Mouse (Mus musculus) limb, embryonic 14.5 days (tissue): ENCODE data around the gene Ifnb1. TPM values are rescaled to one million over a fixed set of nuclear protein-coding genes. Genes with fewer than 3 reads are reported as not detected.

ENCODE experiments used
- ATAC-seq: fragments of 200-750 bp; cut with Nextera tagmentation; 2 replicates; pipeline ENCODE4 v1.8.0; 2017; ENCODE audit warnings: low read depth, moderate number of reproducible peaks, moderate TSS enrichment; ENCODE audit not compliant: low FRiP score
- DNase-seq: peaks from one replicate; pipeline ENCODE4 v3.0.0-alpha.2; 2015; ENCODE audit warnings: low spot score
- H3K27ac ChIP-seq: fragments of 300-500 bp; sonication (generic); replicated peaks from 2 replicates; pipeline ENCODE4 v1.5.1; 2014; ENCODE audit warnings: low read depth, mild to moderate bottlenecking, low read length, moderate library complexity, mixed read lengths
- H3K27me3 ChIP-seq: fragments of 300-500 bp; sonication (generic); 2 replicates; pipeline ENCODE4 v1.6.1; 2014; ENCODE audit warnings: low read length, mixed read lengths; ENCODE audit not compliant: control insufficient read depth, insufficient read depth
- H3K36me3 ChIP-seq: fragments of 300-500 bp; sonication (generic); 2 replicates; pipeline ENCODE4 v1.6.1; 2014; ENCODE audit warnings: mild to moderate bottlenecking, low read length, moderate library complexity, mixed read lengths; ENCODE audit not compliant: control insufficient read depth, insufficient read depth
- H3K4me1 ChIP-seq: fragments of 300-500 bp; sonication (generic); 2 replicates; pipeline ENCODE4 v1.6.1; 2014; ENCODE audit warnings: antibody characterized with exemption, low read length, mixed read lengths; ENCODE audit not compliant: control insufficient read depth, insufficient read depth
- H3K4me2 ChIP-seq: fragments of 300-500 bp; sonication (generic); replicated peaks from 2 replicates; pipeline ENCODE4 v1.6.1; 2014; ENCODE audit warnings: low read depth, mild to moderate bottlenecking, low read length, moderate library complexity; ENCODE audit not compliant: severe bottlenecking
- H3K4me3 ChIP-seq: fragments of 300-500 bp; sonication (generic); replicated peaks from 2 replicates; pipeline ENCODE4 v1.5.1; 2014; ENCODE audit warnings: low read length
- H3K9ac ChIP-seq: fragments of 300-500 bp; sonication (generic); 2 replicates; pipeline ENCODE4 v1.6.1; 2014; ENCODE audit warnings: mild to moderate bottlenecking, low read depth, low read length, moderate library complexity; ENCODE audit not compliant: severe bottlenecking
- H3K9me3 ChIP-seq: fragments of 300-500 bp; sonication (generic); 2 replicates; pipeline ENCODE4 v1.6.1; 2016; ENCODE audit warnings: low read length; ENCODE audit not compliant: control insufficient read depth
- POLR2A ChIP-seq: fragments of 200-500 bp; IDR thresholded peaks from 2 replicates; pipeline ENCODE4 v1.8.0; 2012; ENCODE audit warnings: inconsistent platforms, mild to moderate bottlenecking, moderate library complexity, borderline replicate concordance; ENCODE audit not compliant: insufficient read depth, insufficient read length; ENCODE audit errors: extremely low read depth
- WGBS: fragments of 180-500 bp; shearing (Covaris S2); extraction: QIAGEN DNeasy Blood & Tissue Kit; methylation state at CpG from one replicate; pipeline ENCODE4 v1.1.7; 2014; 5-methylcytosine and 5-hydroxymethylcytosine counted together
- polyA plus RNA-seq, 2 experiments: library from polyadenylated mRNA; depleted of rRNA in 1 of 2; stranded (reverse) in 1 of 2; unstranded in 1 of 2; fragments of >200 nt; fragmentation: Nextera tagmentation in 1 of 2; extraction: Ambion mirVana in 1 of 2; gene quantifications; 2 replicates each; pipeline versions ENCODE4 v1.2.1 to v1.2.3; 2012 to 2014

The Ifnb1 gene
- polyA plus RNA-seq, 2 experiments = not detected

GRCm38 (mm10) chr4:88523241-88523640, 667 bp upstream of the Ifnb1 start:
- no peak for ATAC-seq
- no peak for DNase-seq
- no peak for TF ChIP-seq POLR2A
- Histone ChIP-seq H3K9ac (no peak overlapping the region), H3K27ac (no peak overlapping the region), H3K4me3 (no peak overlapping the region), H3K27me3 (no peaks in the 10 kb centered on the region), H3K4me2 (no peak overlapping the region), H3K36me3 (no peaks in the 10 kb centered on the region), H3K4me1 (no peaks in the 10 kb centered on the region), H3K9me3 (no peaks in the 10 kb centered on the region)

DNA sequence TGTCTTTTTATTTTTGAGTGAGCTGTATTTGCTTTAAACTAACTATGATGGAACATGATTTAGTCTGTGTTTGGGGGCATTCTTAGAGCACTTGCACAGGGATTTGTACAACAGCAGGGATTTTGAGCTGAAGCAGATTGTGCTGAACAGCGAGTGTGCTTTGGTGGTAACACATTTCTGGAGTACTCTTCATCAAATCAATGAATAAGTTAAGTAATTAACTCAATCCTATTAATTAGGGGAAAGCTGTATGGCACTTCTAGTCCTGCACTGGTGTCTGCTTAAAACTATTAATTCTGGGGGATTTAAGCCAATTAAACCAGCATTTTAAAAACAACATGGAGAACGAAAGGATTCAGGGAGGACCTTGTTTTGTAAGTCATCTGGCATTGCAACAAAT, 4.6 kb downstream of the Ifnb1 start:
- ATAC-seq = no peak
- no peak for TF ChIP-seq POLR2A
- H3K36me3 ChIP-seq = no peaks in the 10 kb centered on the region
- DNase-seq = no peak
- 76% methylated on average over 2 of the region's 2 CpGs for WGBS
- H3K4me1 ChIP-seq = no peaks in the 10 kb centered on the region
- H3K9me3 ChIP-seq = no peaks in the 10 kb centered on the region
- no peaks in the 10 kb centered on the region for H3K27me3 ChIP-seq
- H3K4me2 ChIP-seq = no peak overlapping the region
- H3K9ac ChIP-seq = no peak overlapping the region
- no peak overlapping the region for H3K27ac ChIP-seq
- H3K4me3 ChIP-seq = no peak overlapping the region

- Histone ChIP-seq H3K27ac (no peak overlapping the region), H3K27me3 (no peaks in the 10 kb centered on the region), H3K9me3 (no peaks in the 10 kb centered on the region), H3K4me2 (no peak overlapping the region), H3K4me3 (no peak overlapping the region), H3K9ac (no peak overlapping the region), H3K4me1 (no peaks in the 10 kb centered on the region), H3K36me3 (no peaks in the 10 kb centered on the region)
- no peak for TF ChIP-seq POLR2A
- WGBS = 28% methylated on average over 4 of the region's 4 CpGs
- 0 out of 2 replicates have a peak, but pooled peaks have one; percentile 30 for ATAC-seq
- peak; percentile 51 for DNase-seq
Observed at GRCm38 (mm10) chr4:88515711-88516211, 6.8 kb downstream of the Ifnb1 start.

- Histone ChIP-seq H3K27me3 (no peaks in the 10 kb centered on the region), H3K9ac (no peak overlapping the region), H3K4me3 (no peak overlapping the region), H3K9me3 (no peaks in the 10 kb centered on the region), H3K4me2 (no peak overlapping the region), H3K36me3 (no peaks in the 10 kb centered on the region), H3K4me1 (no peaks in the 10 kb centered on the region), H3K27ac (no peak overlapping the region)
- DNase-seq = no peak
- ATAC-seq = no peak
- TF ChIP-seq POLR2A = no peak
- WGBS = 65% methylated on average over 2 of the region's 2 CpGs
Observed at GRCm38 (mm10) chr4:88515250-88515649, 7.3 kb downstream of the Ifnb1 start.

DNA sequence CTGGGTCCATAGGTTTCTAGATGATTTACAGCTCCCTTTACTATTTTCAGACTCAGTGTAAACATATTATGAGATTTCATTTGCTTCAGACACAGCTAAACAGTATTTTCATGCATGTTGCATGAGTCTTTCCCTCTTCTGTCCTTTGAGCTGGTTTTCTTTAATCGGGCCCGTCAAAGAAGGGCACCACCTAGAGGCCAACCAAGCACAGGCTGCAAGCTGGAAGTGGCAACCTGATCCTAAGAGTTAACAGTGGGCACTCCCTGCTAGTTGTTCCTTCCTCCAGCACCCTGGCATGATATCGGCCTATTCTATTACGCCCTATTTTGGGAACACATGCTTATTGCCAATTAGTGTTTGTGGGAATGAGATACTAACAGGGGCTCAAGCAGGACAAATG, 8.2 kb downstream of the Ifnb1 start:
- H3K36me3 ChIP-seq = no peaks in the 10 kb centered on the region
- DNase-seq = peak; percentile 31
- TF ChIP-seq POLR2A = no peak
- WGBS = 47% methylated on average over 4 of the region's 4 CpGs
- no peak overlapping the region for H3K4me2 ChIP-seq
- no peak overlapping the region for H3K27ac ChIP-seq
- no peaks in the 10 kb centered on the region for H3K4me1 ChIP-seq
- H3K9me3 ChIP-seq = no peaks in the 10 kb centered on the region
- H3K27me3 ChIP-seq = no peaks in the 10 kb centered on the region
- ATAC-seq = no peak
- no peak overlapping the region for H3K9ac ChIP-seq
- no peak overlapping the region for H3K4me3 ChIP-seq

DNA sequence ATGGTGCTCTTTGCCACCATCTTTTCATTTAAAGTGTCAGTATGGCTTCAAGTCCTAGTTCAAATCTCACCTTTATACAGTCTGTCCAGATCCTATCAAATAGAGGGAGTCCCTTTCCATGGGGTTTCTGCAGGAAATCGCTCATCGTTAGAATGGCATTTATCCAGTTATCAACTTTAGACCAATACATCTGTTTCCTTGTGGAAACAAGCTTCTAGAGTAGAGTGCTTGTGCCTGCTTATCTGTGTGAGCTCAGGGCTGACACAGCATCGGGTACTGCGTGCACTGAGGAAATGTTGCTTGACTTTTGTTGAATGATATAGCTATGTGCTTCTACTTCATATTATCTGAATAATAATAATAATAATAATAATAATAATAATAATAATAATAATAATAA, 8.8 kb downstream of the Ifnb1 start:
- Histone ChIP-seq H3K27me3 (no peaks in the 10 kb centered on the region), H3K4me3 (no peak overlapping the region), H3K4me1 (no peaks in the 10 kb centered on the region), H3K27ac (no peak overlapping the region), H3K9me3 (no peaks in the 10 kb centered on the region), H3K9ac (no peak overlapping the region), H3K4me2 (no peak overlapping the region), H3K36me3 (no peaks in the 10 kb centered on the region)
- ATAC-seq = no peak
- WGBS = 99% methylated on average over 4 of the region's 4 CpGs
- no peak for DNase-seq
- TF ChIP-seq POLR2A = no peak
